Mouse (Mus musculus): ENCODE results near the gene C530008M17Rik. TPM values are rescaled to one million over a fixed set of nuclear protein-coding genes. Genes with fewer than 3 reads are reported as not detected.

Gene C530008M17Rik
- polyA plus RNA-seq, 1 experiment from 2014 or later: 3.8 TPM

DNA sequence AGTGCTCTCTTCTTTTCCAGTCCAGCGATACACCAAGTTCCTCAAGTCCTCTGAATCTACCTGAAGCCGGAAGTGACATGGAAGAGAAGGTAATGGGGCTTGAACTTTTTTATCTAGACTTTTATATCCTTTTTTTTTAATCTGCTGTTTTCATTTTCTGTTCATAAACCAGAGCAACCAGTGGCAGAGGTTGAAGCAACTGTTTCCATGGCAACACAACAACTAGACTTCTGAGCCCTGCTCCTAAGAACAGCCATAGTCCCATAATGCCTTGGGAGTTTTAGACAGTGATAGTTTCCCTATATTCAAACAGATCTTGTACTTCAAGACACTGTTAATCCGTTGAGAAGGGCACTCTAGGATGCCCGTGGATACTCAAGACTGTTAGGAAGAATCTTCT, 195.0 kb downstream of the C530008M17Rik start:
- H3K36me3 ChIP-seq (ENCODE audit: insufficient read depth, low read length): no peaks in the 10 kb centered on the region
- ATAC-seq (no peak), DNase-seq (ENCODE audit: low spot score) (peak; percentile 57)
- no peak for TF ChIP-seq EP300 (IDR thresholded peaks at IDR 0.05)
- TF ChIP-seq CTCF (IDR thresholded peaks at IDR 0.05): no peak
- H3K4me3 ChIP-seq (ENCODE audit: low read depth, low read length): no peak overlapping the region
- no peaks in the 10 kb centered on the region for H3K4me1 ChIP-seq (ENCODE audit: insufficient read depth, low read depth, low read length)
- no peaks in the 10 kb centered on the region for H3K9me3 ChIP-seq (ENCODE audit: low read length)
- H3K27ac ChIP-seq (ENCODE audit: low read length): no peak overlapping the region
- WGBS: 45% methylated on average over 4 of the region's 4 CpGs
- H3K27me3 ChIP-seq (replicated peaks; ENCODE audit: insufficient read depth, low read length): peaks cover 6% of the 10 kb centered on the region; the same call in 1 of the 2 replicates
- no peak overlapping the region for H3K4me2 ChIP-seq (replicated peaks; ENCODE audit: low read depth, low read length)
- no peak overlapping the region for H3K9ac ChIP-seq (replicated peaks; ENCODE audit: low read depth)

DNA sequence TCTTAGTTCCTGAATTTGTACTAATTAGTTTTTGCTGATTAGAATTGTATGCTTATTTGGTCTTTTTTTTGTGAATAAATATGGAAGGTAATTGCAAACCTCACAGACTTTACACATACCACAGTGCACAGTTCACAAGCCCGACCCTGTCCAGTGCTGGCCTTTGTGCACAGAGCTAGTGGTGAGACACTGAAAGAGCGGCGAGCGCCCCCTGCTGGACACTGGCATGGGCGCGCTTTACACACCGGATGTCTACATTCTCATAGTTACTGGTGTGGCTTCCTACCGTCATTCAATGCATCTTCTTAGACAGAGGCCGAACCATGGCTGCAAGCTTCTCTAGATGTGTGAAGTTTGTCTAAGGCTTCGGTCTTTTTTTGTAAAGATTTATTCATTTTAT, 197.2 kb downstream of the C530008M17Rik start:
- Histone ChIP-seq H3K9ac (replicated peaks; ENCODE audit: low read depth) (no peak overlapping the region), H3K36me3 (ENCODE audit: insufficient read depth, low read length) (no peaks in the 10 kb centered on the region), H3K4me1 (ENCODE audit: insufficient read depth, low read depth, low read length) (no peaks in the 10 kb centered on the region), H3K27me3 (replicated peaks; ENCODE audit: insufficient read depth, low read length) (peaks cover 20% of the 10 kb centered on the region), H3K9me3 (ENCODE audit: low read length) (no peaks in the 10 kb centered on the region), H3K4me3 (ENCODE audit: low read depth, low read length) (no peak overlapping the region), H3K4me2 (replicated peaks; ENCODE audit: low read depth, low read length) (no peak overlapping the region), H3K27ac (ENCODE audit: low read length) (no peak overlapping the region)
- peak; percentile 85 for DNase-seq (ENCODE audit: low spot score)
- 11% methylated on average over 10 of the region's 10 CpGs for WGBS
- ATAC-seq: peak; percentile 89
- TF ChIP-seq EP300 (IDR thresholded peaks at IDR 0.05) (no peak), CTCF (IDR thresholded peaks at IDR 0.05) (peak; percentile 97)

GRCm38 (mm10) chr5:76855829-76856600, 199.7 kb downstream of the C530008M17Rik start:
- Histone ChIP-seq H3K27me3 (replicated peaks; ENCODE audit: insufficient read depth, low read length) (peaks cover 20% of the 10 kb centered on the region), H3K36me3 (ENCODE audit: insufficient read depth, low read length) (no peaks in the 10 kb centered on the region), H3K4me1 (ENCODE audit: insufficient read depth, low read depth, low read length) (no peaks in the 10 kb centered on the region), H3K4me3 (ENCODE audit: low read depth, low read length) (peak overlapping the region; percentile 34; the same call in 1 of the 2 replicates), H3K9me3 (ENCODE audit: low read length) (no peaks in the 10 kb centered on the region), H3K27ac (ENCODE audit: low read length) (no peak overlapping the region), H3K4me2 (replicated peaks; ENCODE audit: low read depth, low read length) (peak overlapping the region; percentile 59), H3K9ac (replicated peaks; ENCODE audit: low read depth) (no peak overlapping the region)
- ATAC-seq (no peak), DNase-seq (ENCODE audit: low spot score) (no peak)
- TF ChIP-seq EP300 (IDR thresholded peaks at IDR 0.05) (no peak), CTCF (IDR thresholded peaks at IDR 0.05) (no peak)
- 34% methylated on average over 25 of the region's 25 CpGs for WGBS

GRCm38 (mm10) chr5:76857103-76858015, 201.0 kb downstream of the C530008M17Rik start:
- Histone ChIP-seq H3K4me2 (replicated peaks; ENCODE audit: low read depth, low read length) (peak overlapping the region; percentile 59), H3K9me3 (ENCODE audit: low read length) (no peaks in the 10 kb centered on the region), H3K4me1 (ENCODE audit: insufficient read depth, low read depth, low read length) (no peaks in the 10 kb centered on the region), H3K9ac (replicated peaks; ENCODE audit: low read depth) (no peak overlapping the region), H3K36me3 (ENCODE audit: insufficient read depth, low read length) (no peaks in the 10 kb centered on the region), H3K4me3 (ENCODE audit: low read depth, low read length) (peak overlapping the region; percentile 34), H3K27ac (ENCODE audit: low read length) (no peak overlapping the region), H3K27me3 (replicated peaks; ENCODE audit: insufficient read depth, low read length) (peaks cover 20% of the 10 kb centered on the region)
- TF ChIP-seq CTCF (IDR thresholded peaks at IDR 0.05) (no peak), EP300 (IDR thresholded peaks at IDR 0.05) (no peak)
- no peak; the same call in 1 of the 2 replicates for ATAC-seq
- no peak for DNase-seq (ENCODE audit: low spot score)
- 29% methylated on average over 60 of the region's 62 CpGs for WGBS

DNA sequence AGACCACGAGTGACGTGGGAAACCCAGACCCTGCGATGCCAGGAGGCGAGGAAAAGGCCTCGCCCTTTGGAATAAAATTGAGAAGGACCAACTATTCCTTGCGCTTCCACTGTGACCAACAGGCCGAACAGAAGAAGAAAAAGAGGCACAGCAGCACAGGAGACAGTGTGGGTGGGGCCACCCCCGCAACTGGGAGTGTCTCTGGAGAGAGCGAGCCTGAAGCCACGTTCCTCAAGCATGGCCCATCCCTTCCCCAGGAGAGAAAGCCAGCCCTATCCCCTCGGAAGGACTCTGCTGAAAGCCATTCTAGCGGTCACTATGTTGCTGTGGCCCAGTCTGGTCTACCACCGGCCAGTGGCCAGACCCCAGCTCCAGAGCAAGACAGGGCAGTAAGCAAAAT, 202.1 kb downstream of the C530008M17Rik start:
- peaks cover 20% of the 10 kb centered on the region for H3K27me3 ChIP-seq (replicated peaks; ENCODE audit: insufficient read depth, low read length)
- TF ChIP-seq CTCF (IDR thresholded peaks at IDR 0.05) (no peak), EP300 (IDR thresholded peaks at IDR 0.05) (no peak)
- H3K36me3 ChIP-seq (ENCODE audit: insufficient read depth, low read length): no peaks in the 10 kb centered on the region
- no peak overlapping the region for H3K27ac ChIP-seq (ENCODE audit: low read length)
- no peaks in the 10 kb centered on the region for H3K4me1 ChIP-seq (ENCODE audit: insufficient read depth, low read depth, low read length)
- no peak overlapping the region for H3K9ac ChIP-seq (replicated peaks; ENCODE audit: low read depth)
- H3K4me2 ChIP-seq (replicated peaks; ENCODE audit: low read depth, low read length): no peak overlapping the region
- ATAC-seq: no peak
- H3K9me3 ChIP-seq (ENCODE audit: low read length): no peaks in the 10 kb centered on the region
- H3K4me3 ChIP-seq (ENCODE audit: low read depth, low read length): no peak overlapping the region
- DNase-seq (ENCODE audit: low spot score): no peak
- WGBS: 78% methylated on average over 13 of the region's 13 CpGs

GRCm38 (mm10) chr5:76866819-76867218, 210.5 kb downstream of the C530008M17Rik start:
- H3K9me3 ChIP-seq (ENCODE audit: low read length): no peaks in the 10 kb centered on the region
- no peaks in the 10 kb centered on the region for H3K4me1 ChIP-seq (ENCODE audit: insufficient read depth, low read depth, low read length)
- H3K4me3 ChIP-seq (ENCODE audit: low read depth, low read length): no peak overlapping the region
- no peaks in the 10 kb centered on the region for H3K27me3 ChIP-seq (replicated peaks; ENCODE audit: insufficient read depth, low read length)
- 69% methylated on average over 8 of the region's 8 CpGs for WGBS
- DNase-seq (ENCODE audit: low spot score) (no peak), ATAC-seq (no peak)
- H3K4me2 ChIP-seq (replicated peaks; ENCODE audit: low read depth, low read length): no peak overlapping the region
- H3K36me3 ChIP-seq (ENCODE audit: insufficient read depth, low read length): no peaks in the 10 kb centered on the region
- no peak for TF ChIP-seq EP300 (IDR thresholded peaks at IDR 0.05)
- no peak for TF ChIP-seq CTCF (IDR thresholded peaks at IDR 0.05)
- no peak overlapping the region for H3K27ac ChIP-seq (ENCODE audit: low read length)
- no peak overlapping the region for H3K9ac ChIP-seq (replicated peaks; ENCODE audit: low read depth)

Data from lung, postnatal 0 days (tissue).